Mouse (Mus musculus) limb, embryonic 15.5 days (tissue): Measurements from ENCODE around the gene Rreb1. TPM values are rescaled to one million over a fixed set of nuclear protein-coding genes. Genes with fewer than 3 reads are reported as not detected.
A peak's percentile ranks its signal among the peaks of the same experiment; 100 is the strongest.
"Not testable (repeated sequence)": the region's sequence is repeated elsewhere in the genome, so short reads cannot be mapped to it uniquely, and the experiment has no call there.

Experiments
- ATAC-seq: fragments of 200-750 bp; cut with Nextera tagmentation; 2 replicates; pipeline ENCODE4 v1.8.0; 2017; ENCODE audit warnings: low read depth, moderate TSS enrichment; ENCODE audit not compliant: insufficient number of reproducible peaks, low FRiP score, low TSS enrichment
- H3K27ac ChIP-seq: fragments of 300-500 bp; sonication (generic); 2 replicates; pipeline ENCODE4 v1.5.1; 2015; ENCODE audit warnings: moderate library complexity, mild to moderate bottlenecking, inconsistent platforms
- H3K27me3 ChIP-seq: fragments of 300-500 bp; sonication (generic); 2 replicates; pipeline ENCODE4 v1.6.1; 2015; ENCODE audit warnings: inconsistent platforms
- H3K36me3 ChIP-seq: fragments of 300-500 bp; sonication (generic); 2 replicates; pipeline ENCODE4 v1.6.1; 2015; ENCODE audit warnings: inconsistent platforms
- H3K4me1 ChIP-seq: fragments of 300-500 bp; sonication (generic); 2 replicates; pipeline ENCODE4 v1.6.1; 2015; ENCODE audit warnings: inconsistent platforms
- H3K4me2 ChIP-seq: fragments of 300-500 bp; sonication (generic); 2 replicates; pipeline ENCODE4 v1.6.1; 2015; ENCODE audit warnings: mild to moderate bottlenecking, inconsistent platforms
- H3K4me3 ChIP-seq: fragments of 300-500 bp; sonication (generic); 2 replicates; pipeline ENCODE4 v1.5.1; 2015; ENCODE audit warnings: mild to moderate bottlenecking, inconsistent platforms
- H3K9ac ChIP-seq: fragments of 300-500 bp; sonication (generic); 2 replicates; pipeline ENCODE4 v1.6.1; 2015; ENCODE audit warnings: inconsistent platforms
- H3K9me3 ChIP-seq: fragments of 300-500 bp; sonication (generic); 2 replicates; pipeline ENCODE4 v1.6.1; 2016; ENCODE audit warnings: inconsistent platforms
- WGBS: fragments of 180-500 bp; shearing (Covaris S2); methylation state at CpG from one replicate; pipeline ENCODE4 v1.1.7; 2015; 5-methylcytosine and 5-hydroxymethylcytosine counted together
- polyA plus RNA-seq: library from polyadenylated mRNA; unstranded; fragments of >200 nt; fragmentation: Nextera tagmentation; extraction: Ambion mirVana; gene quantifications from 2 replicates; pipeline ENCODE4 v1.2.1, GENCODE M21; 2015

The Rreb1 gene
- polyA plus RNA-seq, 1 experiment from 2014 or later: 13.5 TPM

DNA sequence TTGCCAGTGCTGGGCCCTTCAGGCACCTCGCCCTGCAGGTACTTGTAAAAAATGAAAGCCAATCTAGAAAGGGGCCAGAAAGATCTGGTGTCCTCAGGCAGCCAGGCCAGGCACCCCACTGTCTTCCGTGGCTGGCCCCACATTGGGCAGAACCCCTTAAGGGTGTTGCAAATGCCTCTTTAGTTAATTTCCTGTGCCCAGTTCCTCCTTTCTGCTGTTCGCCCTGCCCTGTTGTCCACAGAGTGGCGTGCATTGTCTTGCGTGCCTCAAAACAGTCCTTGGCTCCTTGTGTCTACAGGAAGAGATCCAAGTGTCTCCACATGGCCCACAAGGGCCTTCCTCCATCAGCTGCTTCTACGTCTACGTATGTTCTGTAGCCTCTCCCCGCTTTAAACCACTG, 55.3 kb downstream of the Rreb1 start:
- Histone ChIP-seq H3K27ac (peak overlapping the region; percentile 5; the same call in 1 of the 2 replicates), H3K27me3 (no peaks in the 10 kb centered on the region), H3K9ac (no peak overlapping the region), H3K4me2 (no peak overlapping the region), H3K9me3 (no peaks in the 10 kb centered on the region), H3K4me3 (no peak overlapping the region), H3K4me1 (peaks cover 43% of the 10 kb centered on the region), H3K36me3 (no peaks in the 10 kb centered on the region)
- 72% methylated on average over 8 of the region's 8 CpGs for WGBS
- no peak for ATAC-seq

DNA sequence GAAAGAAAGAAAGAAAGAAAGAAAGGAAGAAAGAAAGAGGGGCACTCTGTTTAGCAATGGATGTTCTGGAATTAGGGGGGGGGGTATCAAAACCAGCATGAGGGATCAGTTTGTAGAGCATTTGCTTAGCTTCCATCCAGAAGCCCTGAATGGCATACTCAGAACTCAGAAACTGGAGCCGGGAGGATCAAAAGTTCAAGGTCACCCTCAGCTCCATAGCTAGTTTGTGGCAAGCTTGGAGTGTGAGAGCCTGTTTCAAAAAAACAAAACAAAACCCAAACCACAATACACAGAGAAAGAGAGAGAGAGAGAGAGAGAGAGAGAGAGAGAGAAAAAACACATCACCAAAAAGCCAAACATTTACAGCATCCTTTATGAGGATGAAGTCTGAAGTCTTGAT, 57.1 kb downstream of the Rreb1 start:
- no peaks in the 10 kb centered on the region for H3K9me3 ChIP-seq
- H3K4me3 ChIP-seq: no peak overlapping the region
- no peak for ATAC-seq
- no peaks in the 10 kb centered on the region for H3K27me3 ChIP-seq
- peaks cover 37% of the 10 kb centered on the region for H3K4me1 ChIP-seq
- no peak overlapping the region for H3K9ac ChIP-seq
- H3K27ac ChIP-seq: no peak overlapping the region
- H3K36me3 ChIP-seq: 0 out of 2 replicates have a peak, but pooled peaks cover 4% of the 10 kb centered on the region
- WGBS: 92% methylated on average over 1 of the region's 1 CpGs
- H3K4me2 ChIP-seq: no peak overlapping the region

DNA sequence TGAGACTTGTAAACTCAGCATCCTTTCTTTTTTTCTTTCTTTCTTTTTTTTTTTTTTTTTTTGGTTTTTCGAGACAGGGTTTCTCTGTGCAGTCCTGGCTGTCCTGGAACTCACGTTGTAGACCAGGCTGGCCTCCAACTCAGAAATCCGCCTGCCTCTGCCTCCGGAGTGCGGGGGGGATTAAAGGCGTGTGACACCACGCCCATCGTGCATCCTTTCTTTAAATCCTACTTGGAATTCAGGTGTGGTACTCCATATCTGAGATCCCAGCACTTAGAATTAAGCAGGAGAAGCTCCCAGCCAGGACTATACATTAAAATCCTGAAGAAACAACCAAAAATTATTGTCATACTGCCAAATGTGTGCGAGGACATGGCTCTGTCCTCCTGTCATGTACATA, 57.6 kb downstream of the Rreb1 start:
- ATAC-seq, H3K9me3 ChIP-seq, H3K36me3 ChIP-seq, H3K4me3 ChIP-seq, H3K27me3 ChIP-seq, H3K9ac ChIP-seq, H3K4me2 ChIP-seq, H3K27ac ChIP-seq: not testable (repeated sequence)
- WGBS: 92% methylated on average over 9 of the region's 9 CpGs
- H3K4me1 ChIP-seq: peaks cover 33% of the 10 kb centered on the region

DNA sequence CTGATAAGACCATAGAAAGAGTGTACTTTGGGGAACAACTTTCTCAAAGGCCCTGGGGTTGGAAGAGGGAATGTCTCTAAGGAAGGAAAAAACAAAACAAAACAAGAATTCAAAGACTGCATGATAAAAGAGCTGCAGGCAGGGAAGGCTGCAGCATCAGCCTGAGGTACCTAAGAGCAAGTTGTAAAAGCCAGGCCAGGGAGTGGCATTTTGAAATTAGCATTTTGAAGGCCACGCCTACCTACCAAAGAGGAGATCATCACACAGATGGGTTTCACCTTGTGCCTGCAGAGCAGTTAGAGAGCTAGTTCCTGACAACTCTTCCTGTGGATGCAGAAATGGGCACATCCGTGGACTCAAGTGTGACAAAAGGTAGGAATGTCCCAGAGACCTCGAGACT, 59.2 kb downstream of the Rreb1 start:
- H3K9ac ChIP-seq: no peak overlapping the region
- 0 out of 2 replicates have a peak, but pooled peaks cover 4% of the 10 kb centered on the region for H3K36me3 ChIP-seq
- H3K27ac ChIP-seq: no peak overlapping the region
- H3K4me1 ChIP-seq: peaks cover 18% of the 10 kb centered on the region
- no peaks in the 10 kb centered on the region for H3K27me3 ChIP-seq
- H3K4me2 ChIP-seq: no peak overlapping the region
- WGBS: 58% methylated on average over 3 of the region's 3 CpGs
- no peaks in the 10 kb centered on the region for H3K9me3 ChIP-seq
- no peak for ATAC-seq
- no peak overlapping the region for H3K4me3 ChIP-seq

DNA sequence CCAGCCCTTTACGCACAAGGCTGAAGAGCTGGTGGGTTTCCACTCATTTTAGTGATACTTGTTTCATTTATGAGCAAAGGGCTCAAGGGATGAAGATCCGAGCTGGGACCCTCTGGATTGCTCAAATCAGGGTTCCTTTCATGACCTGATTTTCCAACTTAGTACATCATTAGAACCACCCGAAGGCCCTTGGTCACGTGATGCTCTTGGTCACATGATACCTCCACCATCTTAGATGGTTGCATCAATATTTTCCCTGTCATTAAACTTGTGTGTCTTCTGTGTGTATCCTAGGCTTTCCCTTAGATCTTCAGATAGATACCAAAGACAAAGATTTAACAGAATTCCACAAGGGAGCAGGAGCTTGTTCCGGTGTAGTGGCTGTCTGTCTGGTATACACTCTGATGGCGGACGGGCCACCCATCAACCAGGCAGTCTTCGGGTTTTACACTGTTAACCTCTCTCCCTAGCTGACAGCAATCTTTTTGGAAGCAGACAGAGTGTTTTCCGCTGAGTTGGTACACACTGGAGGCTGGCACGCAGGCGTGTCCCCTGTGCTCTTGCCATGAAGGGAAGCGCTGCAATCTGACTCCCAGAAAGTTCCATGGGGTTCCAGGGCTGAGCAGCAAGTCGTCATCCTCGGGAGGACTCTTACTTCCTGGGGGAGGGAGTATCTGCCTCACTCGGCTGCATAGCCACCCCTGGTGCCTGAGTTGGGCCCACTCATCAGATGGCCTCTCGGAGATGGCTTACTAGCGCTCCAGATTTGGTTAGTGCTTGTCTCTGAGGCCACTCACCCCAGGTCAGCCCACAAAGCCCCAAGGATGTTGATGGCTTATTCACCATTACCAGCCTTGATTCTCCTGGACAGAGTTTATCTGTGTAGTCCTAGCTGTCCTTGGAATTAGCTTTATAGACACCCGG, 60.3 kb downstream of the Rreb1 start:
- H3K36me3 ChIP-seq: 0 out of 2 replicates have a peak, but pooled peaks cover 4% of the 10 kb centered on the region
- WGBS: 91% methylated on average over 18 of the region's 18 CpGs
- ATAC-seq: no peak
- no peak overlapping the region for H3K9ac ChIP-seq
- no peaks in the 10 kb centered on the region for H3K9me3 ChIP-seq
- no peak overlapping the region for H3K4me3 ChIP-seq
- H3K4me2 ChIP-seq: no peak overlapping the region
- H3K4me1 ChIP-seq: peaks cover 9% of the 10 kb centered on the region; the same call in 1 of the 2 replicates
- no peak overlapping the region for H3K27ac ChIP-seq
- no peaks in the 10 kb centered on the region for H3K27me3 ChIP-seq

DNA sequence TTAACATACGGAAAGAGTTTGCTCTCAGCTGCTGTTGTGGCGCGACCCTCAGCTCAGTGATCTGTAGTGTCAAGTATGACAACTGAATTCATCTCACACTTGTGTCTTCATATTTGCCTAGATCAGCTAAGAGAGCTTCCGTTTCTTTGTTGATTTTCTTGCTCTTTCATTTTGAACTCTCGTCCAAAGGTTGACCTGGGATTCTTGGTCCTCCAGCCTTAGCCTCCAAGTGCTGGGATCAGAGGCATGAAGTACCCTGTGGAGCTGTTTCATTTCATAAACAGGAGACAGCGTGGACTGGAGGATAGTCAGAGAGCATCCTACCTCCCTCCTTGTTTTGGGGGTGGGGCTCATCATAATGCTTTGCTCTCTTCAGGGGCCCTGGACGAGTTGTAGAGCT, 65.0 kb downstream of the Rreb1 start:
- no peak overlapping the region for H3K4me3 ChIP-seq
- H3K9me3 ChIP-seq: no peaks in the 10 kb centered on the region
- 88% methylated on average over 7 of the region's 7 CpGs for WGBS
- no peaks in the 10 kb centered on the region for H3K27me3 ChIP-seq
- H3K9ac ChIP-seq: no peak overlapping the region
- H3K4me1 ChIP-seq: peaks cover 22% of the 10 kb centered on the region
- no peak for ATAC-seq
- no peak overlapping the region for H3K27ac ChIP-seq
- no peak overlapping the region for H3K4me2 ChIP-seq
- H3K36me3 ChIP-seq: 0 out of 2 replicates have a peak, but pooled peaks cover 4% of the 10 kb centered on the region

DNA sequence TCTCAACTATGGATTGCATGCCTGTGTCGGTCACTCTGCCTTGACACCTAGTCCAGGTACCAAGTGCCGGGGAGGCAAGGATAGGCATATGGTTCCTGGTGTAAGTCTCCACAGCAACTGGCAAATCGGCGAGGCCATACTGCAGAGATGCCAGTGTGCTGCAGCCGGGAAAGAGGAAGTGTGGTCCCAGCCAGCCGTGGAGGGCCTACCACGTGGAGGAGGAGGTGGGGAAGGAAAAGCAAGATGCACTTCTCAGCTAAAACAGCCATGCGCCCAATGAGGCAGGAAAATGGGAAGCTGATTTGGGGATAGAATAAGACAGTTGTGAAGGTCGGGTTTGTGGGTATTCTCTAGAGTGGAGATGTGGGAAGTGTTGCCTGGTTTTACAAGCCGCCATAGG, 65.6 kb downstream of the Rreb1 start:
- H3K9ac ChIP-seq: no peak overlapping the region
- H3K27me3 ChIP-seq: no peaks in the 10 kb centered on the region
- H3K9me3 ChIP-seq: no peaks in the 10 kb centered on the region
- 73% methylated on average over 10 of the region's 10 CpGs for WGBS
- H3K4me3 ChIP-seq: no peak overlapping the region
- peaks cover 22% of the 10 kb centered on the region for H3K4me1 ChIP-seq
- no peak overlapping the region for H3K4me2 ChIP-seq
- 0 out of 2 replicates have a peak, but pooled peaks cover 4% of the 10 kb centered on the region for H3K36me3 ChIP-seq
- no peak for ATAC-seq
- H3K27ac ChIP-seq: no peak overlapping the region

DNA sequence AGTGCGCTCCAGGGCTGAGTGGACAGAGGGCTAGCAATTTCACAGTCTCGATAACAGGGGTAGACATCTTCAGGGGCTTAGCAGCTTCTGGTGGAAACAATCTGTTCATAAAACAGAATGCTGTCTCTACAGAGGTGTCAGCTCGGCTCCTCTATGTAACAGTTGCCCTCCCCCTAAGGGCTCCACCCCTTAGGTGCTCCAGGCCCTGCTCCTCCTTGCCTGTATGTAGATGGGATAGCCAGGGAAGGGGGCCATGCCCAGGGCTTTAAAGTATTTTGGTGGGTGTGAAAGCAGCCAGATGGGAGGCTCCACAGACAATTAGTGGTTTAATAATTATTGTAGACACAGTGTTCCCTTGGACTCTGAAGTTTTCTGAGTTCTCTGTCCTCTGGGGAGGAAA, 67.0 kb downstream of the Rreb1 start:
- Histone ChIP-seq H3K9me3 (no peaks in the 10 kb centered on the region), H3K27me3 (no peaks in the 10 kb centered on the region), H3K4me1 (peaks cover 22% of the 10 kb centered on the region), H3K27ac (no peak overlapping the region; the same call in 1 of the 2 replicates), H3K36me3 (no peaks in the 10 kb centered on the region), H3K4me3 (no peak overlapping the region), H3K9ac (no peak overlapping the region), H3K4me2 (no peak overlapping the region)
- 44% methylated on average over 3 of the region's 3 CpGs for WGBS
- ATAC-seq: no peak

DNA sequence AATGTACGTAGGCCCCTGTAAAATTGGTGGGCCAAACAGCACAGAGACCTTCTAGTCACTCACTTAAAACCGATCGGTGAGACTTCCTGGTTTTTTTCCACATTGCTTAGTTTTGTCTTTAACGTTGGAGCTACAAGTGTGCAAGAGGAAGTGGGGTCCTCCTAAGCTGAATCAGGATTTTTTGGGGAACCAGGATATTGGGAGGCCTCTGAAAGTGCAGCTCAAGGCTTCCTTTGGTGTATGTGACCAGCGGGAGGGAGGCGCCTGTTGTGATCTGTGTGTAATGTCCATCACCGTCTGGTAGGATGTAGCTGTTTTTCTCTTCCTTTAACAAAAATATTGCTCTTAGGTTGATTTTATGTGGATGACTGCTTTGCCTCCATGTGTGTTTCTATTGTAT, 67.4 kb downstream of the Rreb1 start:
- Histone ChIP-seq H3K36me3 (no peaks in the 10 kb centered on the region), H3K27me3 (no peaks in the 10 kb centered on the region), H3K9ac (no peak overlapping the region), H3K4me1 (peaks cover 22% of the 10 kb centered on the region), H3K27ac (no peak overlapping the region; the same call in 1 of the 2 replicates), H3K4me3 (no peak overlapping the region), H3K9me3 (no peaks in the 10 kb centered on the region), H3K4me2 (no peak overlapping the region)
- ATAC-seq: no peak
- WGBS: 60% methylated on average over 7 of the region's 7 CpGs

DNA sequence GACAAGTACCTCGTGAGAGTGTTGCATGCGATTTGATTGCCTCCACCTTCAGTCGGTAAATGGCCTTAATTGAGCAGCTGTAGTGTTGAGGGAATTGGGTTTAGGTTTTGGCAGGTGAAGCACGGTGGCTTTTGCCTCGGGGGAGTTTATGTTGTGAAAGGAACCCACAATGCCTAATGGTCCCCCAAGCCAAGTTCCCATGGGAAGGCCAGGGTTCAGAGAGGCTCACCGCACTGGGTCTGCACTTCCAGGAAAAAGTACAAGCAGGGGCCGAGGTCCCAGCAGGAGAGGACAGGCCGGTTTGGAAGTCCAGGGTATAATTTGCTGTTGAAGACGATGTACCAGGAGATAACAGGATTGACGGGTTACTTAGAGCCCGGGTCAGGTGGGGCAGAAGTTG, 68.3 kb downstream of the Rreb1 start:
- H3K36me3 ChIP-seq: no peaks in the 10 kb centered on the region
- no peak overlapping the region for H3K9ac ChIP-seq
- WGBS: 57% methylated on average over 11 of the region's 11 CpGs
- H3K4me2 ChIP-seq: no peak overlapping the region
- H3K4me3 ChIP-seq: no peak overlapping the region
- ATAC-seq: no peak
- H3K9me3 ChIP-seq: no peaks in the 10 kb centered on the region
- H3K4me1 ChIP-seq: peaks cover 22% of the 10 kb centered on the region
- no peaks in the 10 kb centered on the region for H3K27me3 ChIP-seq
- no peak overlapping the region for H3K27ac ChIP-seq

DNA sequence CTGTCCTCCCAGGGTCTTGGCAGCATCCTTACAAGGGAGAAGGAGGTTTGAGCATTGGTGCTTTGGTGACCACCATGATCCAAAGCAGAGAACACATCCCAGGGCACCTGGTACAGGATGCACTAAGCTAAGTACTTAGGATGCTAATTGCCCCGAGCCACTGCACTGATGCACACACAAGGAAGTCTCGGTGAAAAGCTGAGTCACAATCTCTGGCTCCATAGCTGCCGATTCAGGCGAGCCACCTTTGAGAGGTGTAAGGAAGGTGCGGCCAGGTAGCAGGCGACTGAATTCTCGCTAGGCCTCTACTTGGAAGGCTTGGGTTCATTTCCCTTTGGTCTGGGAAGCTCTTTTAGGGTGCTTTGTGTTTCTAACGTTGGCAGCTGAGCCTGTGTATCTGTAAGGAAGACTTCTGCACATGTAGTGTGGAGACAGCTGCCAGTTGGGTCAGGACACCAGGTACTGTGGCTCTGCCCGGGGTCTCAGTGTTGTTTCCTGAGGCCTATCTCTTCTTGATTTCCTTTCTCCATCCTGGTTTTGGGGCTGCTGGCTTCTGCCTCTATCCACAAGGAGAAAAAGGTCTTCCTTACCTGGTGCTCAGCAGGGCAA, 68.9 kb downstream of the Rreb1 start:
- ATAC-seq: no peak
- Histone ChIP-seq H3K4me1 (peaks cover 22% of the 10 kb centered on the region), H3K27me3 (no peaks in the 10 kb centered on the region), H3K27ac (peak overlapping the region; percentile 48), H3K36me3 (no peaks in the 10 kb centered on the region), H3K9ac (no peak overlapping the region), H3K4me2 (no peak overlapping the region), H3K9me3 (no peaks in the 10 kb centered on the region), H3K4me3 (no peak overlapping the region)
- WGBS: 68% methylated on average over 9 of the region's 9 CpGs
